Mouse (Mus musculus) left cerebral cortex, postnatal 25 days (tissue): ENCODE measurements around the gene Atp9a. TPM values are rescaled to one million over a fixed set of nuclear protein-coding genes. Genes with fewer than 3 reads are reported as not detected.
A peak's percentile ranks its signal among the peaks of the same experiment; 100 is the strongest.
"Not testable (repeated sequence)": the region's sequence is repeated elsewhere in the genome, so short reads cannot be mapped to it uniquely, and the experiment has no call there.

Experiments used
- DNase-seq, 2 experiments: peaks; one replicate each; pipeline ENCODE4 v3.0.0; 2022; ENCODE audit warnings: low spot score in 2 of 2, mixed read lengths in 1 of 2
- intact Hi-C: fragments of 180-260 bp; cut with DNase I; formaldehyde crosslinking; loops from one replicate; pipeline ENCODE4 v1.15.1; 2025
- total RNA-seq, 2 experiments: library from RNA; stranded (reverse); gene quantifications; 2 replicates each; pipeline ENCODE4 v1.2.3; 2021

Atp9a gene
- 100 to 1,000 TPM; 405 to 417 TPM for total RNA-seq

DNA sequence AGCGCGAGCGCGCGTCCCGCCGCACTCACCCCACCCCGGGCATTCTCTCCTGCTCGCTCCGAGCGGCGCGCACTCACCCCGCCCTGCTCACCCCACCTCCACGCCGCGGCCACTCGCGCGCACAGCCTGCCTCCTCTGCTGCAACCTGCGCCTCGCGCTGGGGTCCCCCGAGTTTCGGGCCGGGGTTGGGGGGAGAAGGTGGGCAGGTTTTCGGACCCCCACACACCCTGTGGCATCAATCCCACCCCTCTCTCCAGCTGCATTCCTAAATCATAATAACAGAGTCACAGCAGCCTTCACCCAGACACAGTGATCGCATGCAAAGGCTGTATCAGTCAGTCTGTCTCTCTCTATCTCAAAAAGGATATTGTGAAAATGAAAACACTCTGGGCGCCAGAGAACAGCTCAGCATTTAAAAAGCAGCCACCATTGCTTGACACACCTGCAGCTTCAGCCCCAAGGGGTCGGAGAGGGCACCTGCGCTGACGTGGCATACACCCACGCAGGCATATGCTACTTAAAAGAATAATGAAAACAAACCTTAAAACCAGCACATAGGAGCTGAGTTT, at the start of gene Atp9a:
TSS of gene Atp9a (minus strand) at position 351 of the 569 bp plus-strand sequence.
- intact Hi-C loops = loop anchor here (2.0 to 10.0 kb wide), 2 partner anchors 57 to 487 kb away; no protein-coding TSS in a partner anchor
- DNase-seq = peak; percentile 80 to 81

DNA sequence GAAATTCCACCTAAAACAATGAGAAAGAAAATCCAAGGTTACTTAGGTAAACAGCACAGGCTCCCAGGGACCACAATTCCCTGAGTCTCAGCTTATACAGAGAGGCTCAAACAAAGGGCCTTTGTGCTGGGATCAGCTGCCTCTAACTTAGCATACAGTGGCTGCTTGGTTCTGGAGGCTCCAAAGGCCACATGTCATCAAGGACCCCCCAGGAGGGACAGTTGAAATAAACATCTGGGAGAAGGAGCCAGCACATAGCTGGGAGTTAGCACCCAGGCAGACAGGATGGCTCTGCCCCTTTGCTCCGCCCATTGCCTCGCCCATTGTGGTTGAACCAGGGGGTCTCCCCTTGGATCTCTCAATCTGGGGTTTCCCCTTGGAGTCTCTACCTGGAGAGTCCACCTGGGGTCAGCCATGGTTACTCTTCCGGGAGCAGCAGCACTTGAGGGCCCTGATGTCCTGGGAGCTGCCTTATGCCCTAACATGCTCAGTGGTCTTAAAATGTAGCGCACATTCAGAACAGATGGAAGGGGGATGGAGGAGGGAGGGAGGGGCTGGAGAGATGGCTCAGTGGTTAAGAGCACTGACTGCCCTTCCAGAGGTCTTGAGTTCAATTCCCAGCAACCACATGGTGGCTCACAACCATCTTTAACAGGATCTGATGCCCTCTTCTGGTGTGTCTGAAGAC, 49.0 kb upstream of the Atp9a start:
- intact Hi-C loops = no loop called here
- DNase-seq = no peak

DNA sequence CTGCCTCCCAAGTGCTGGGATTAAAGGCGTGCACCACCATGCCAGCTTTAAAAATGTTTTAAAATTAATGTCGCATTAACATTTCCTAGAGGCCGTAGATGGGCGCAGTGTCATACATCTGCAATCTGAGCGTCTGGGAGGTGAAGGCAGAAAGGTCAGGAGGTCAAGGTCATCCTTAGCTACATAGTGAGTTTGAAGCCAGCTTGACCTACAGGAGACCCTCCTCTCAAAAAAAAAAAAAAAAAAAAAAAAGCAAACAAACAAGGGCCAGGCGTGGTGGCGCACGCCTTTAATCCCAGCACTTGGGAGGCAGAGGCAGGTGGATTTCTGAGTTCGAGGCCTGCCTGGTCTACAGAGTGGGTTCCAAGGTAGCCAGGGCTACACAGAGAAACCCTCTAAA, 44.0 kb upstream of the Atp9a start:
- no peak for DNase-seq
- intact Hi-C loops = no loop called here

DNA sequence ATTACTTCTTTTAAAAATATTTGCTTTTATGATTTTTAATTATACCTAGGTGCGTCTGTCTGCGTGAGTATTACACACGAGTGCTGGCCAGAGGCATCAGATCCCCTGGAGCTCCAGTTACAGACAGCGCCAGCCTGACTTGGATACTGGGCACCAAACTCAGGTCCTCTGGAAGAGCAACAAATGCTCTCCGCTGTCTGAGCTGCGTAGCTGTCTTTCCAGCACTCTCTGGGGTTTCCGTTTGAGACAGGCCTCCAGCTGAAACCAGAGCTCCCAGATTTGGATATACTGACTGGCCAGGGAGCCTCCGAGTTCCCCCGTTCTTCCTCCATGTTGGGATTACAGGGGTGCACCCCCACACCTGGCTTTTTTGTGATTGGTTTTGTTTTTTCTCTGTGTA, 38.4 kb upstream of the Atp9a start:
- intact Hi-C loops = no loop called here

DNA sequence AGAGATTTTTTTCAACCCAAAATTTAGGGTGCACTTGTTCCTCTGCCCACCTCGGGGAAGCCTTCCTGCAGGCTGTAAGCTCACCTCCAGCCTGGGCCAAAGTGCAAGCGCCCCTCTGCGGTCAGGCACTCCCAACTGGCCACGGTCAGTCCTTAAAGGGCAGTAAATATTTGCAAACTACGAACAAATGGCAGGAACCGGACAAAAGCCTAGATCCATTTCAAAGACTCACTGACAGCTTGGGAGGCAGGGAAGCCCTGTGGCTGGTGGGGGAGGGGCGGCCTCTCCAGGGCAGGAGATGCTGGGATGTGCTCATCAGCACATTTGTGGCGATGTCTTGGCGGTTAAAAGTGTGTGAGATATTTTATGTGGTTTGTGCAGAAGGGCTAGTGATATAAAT, 37.8 kb upstream of the Atp9a start:
- intact Hi-C loops = no loop called here
- DNase-seq = no peak

More for the DNA sequence above, 38.4 kb upstream of the Atp9a start:
- DNase-seq = no peak

DNA sequence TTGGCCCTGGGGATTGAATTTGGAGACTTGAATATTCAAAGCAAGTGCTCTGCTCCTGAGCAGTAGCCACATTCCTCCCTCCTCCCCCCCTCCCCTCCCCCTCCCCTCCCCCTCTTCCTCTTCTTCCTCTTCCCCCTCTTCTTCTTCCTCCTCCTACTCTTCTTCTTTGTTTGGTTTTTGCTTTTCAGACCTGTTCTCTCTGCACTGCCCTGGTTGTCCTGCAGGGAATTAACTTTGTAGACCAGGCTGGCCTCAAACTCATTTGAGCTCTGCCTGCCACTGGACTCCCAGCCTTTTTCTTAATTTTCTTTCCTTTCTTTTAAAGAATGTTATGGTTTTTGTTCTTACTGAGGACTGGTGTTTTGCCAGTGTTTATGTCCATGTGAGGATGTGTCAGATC, 35.3 kb upstream of the Atp9a start:
- no peak for DNase-seq
- intact Hi-C loops = no loop called here

DNA sequence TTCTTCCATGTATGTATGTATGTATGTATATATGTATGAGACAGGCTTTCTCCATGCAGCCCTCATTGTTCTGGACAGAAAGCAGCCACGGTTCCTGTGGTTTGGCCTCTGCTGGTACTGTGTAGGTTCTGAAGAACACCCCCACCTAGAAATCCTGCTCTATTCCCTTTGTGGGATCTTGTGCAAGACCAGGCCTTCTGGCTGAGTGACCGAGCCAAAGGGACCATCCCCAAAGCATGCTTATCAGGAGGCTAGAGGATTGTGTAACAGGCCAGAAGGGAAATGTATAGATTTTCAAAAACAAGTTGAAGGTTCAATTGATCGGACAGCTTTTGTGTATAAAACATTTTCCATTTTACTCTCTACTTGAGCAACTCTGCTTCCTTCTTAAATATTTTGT, 34.0 kb upstream of the Atp9a start:
- intact Hi-C loops = no loop called here
- no peak for DNase-seq

DNA sequence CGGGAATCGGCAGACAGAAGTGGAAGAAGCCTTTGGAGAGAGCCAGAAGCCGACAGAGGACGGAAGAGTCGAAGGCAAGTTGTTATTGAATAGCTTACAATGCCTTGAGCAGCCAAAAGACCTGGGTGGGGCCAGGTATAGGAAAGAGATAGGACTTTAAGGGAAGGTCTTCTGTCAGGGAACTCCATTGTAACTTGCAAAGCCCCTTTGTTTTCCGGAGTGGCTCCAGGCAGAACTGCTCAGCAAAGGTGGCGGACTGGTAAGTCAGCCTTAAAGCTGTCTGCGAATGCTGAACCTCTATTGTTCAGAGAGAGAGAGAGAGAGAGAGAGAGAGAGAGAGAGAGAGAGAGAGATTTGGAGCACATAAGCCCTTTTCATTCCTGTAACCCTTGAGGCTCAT, 27.1 kb upstream of the Atp9a start:
- DNase-seq = no peak
- intact Hi-C loops = loop anchor here (5.0 kb wide), 2 partner anchors 73 to 103 kb away; no protein-coding TSS in a partner anchor

DNA sequence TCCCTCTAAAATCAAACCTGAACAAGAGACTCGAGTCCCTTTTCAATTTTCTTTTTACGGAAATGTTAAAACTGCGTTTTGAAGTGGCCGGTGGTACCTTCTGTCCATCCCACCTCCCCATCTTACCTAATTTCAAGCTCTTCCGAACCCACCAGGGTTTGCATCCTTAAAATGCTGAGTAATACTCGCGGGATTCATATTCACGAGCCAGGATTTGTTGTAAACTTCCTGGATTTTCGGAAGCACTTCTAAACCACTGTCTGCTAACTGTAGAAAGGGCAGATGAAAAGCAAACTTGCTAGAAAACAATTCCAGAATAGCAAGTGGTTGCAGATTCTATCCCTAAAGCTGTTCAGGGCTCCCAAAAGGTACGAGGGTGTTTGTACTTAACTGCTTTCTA, 25.4 kb upstream of the Atp9a start, which contains the start of gene Sall4:
TSS of gene Sall4 (minus strand) at position 362 of the 400 bp plus-strand sequence.
- DNase-seq = no peak
- intact Hi-C loops = loop anchor here (5.0 kb wide), 2 partner anchors 75 to 105 kb away; no protein-coding TSS in a partner anchor

DNA sequence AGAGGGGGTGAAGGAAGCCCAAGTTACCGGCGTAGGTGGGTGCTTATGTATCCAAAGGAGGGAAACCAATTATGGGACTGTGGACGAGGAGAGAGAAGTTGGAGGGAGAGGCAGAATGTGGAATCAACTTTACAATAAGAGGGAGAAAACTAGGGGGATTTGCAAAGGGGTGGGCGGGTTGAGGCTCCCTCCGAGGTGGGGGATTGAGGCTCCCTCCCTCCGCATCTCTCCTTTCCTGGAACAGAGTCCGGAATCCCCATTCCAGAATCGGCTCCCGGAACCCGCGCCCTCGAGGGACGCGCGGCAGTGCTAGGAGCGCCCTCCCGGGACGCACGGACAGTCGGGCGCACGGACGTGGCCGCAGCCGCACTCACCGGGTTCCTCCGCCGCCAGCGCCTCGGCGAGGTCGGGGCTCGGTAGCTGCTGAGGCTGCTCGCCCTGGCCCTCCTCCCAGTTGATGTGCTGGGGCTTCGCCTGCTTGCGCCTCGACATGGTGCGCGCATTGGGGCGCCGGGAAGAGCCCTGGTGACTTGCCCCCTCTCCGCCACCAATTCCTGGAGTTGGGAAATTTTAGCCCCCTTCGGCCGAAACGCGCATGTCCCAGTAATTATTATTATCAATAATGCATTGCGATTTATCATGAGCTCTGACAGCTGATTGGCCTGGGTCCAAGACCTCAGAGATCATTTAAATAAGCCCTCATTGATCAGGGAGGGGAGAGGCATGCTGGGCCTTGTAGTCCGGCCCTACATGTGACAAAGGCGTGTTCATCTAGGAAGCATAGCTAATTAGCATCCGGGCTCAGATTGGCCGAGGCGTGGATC, 24.5 kb upstream of the Atp9a start:
- no peak for DNase-seq
- intact Hi-C loops = loop anchor here (5.0 kb wide), 2 partner anchors 76 to 106 kb away; no protein-coding TSS in a partner anchor

DNA sequence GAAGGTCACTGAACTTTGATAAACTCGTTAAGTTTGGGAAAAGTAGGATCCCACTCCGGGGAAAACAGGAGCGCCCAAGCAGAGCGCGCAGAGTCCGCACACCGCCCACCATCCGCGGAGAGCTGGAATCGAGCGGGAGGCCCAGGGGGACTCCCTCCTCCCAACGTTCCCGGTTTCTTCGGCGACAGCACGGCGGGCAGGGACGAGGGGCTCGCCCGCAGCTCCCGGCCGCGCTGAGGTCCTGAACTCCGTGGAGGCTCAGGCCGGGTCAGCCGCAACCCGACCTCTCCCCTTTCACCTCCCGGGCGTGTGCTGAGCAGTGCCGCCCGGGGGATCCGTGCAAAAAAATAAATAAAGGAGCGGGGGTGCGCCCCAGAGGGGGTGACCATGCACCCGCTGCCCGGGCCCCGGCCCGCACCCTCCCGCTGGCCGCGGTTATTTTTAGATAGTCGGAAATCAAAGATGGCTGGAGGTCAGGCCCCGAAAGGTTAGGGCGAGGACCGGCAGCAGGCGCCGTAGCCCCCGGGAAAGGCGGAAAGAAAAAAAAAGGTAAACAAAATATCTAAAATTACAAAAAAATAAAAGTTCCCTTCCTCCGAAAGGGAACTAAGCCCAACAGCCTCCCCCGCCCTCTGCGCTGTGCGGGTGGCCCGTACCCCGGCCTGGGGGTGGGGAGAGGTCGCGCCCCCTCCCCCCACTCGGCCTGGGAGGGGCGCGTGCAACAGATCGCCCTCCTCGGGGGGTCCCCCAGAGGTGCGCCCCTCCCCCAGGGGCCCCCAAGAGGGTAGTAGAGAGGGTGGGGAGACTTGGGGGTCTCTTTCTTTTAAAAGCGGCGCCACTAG, 23.7 kb upstream of the Atp9a start:
- no peak for DNase-seq
- intact Hi-C loops = loop anchor here (5.0 kb wide), 2 partner anchors 76 to 106 kb away; no protein-coding TSS in a partner anchor

DNA sequence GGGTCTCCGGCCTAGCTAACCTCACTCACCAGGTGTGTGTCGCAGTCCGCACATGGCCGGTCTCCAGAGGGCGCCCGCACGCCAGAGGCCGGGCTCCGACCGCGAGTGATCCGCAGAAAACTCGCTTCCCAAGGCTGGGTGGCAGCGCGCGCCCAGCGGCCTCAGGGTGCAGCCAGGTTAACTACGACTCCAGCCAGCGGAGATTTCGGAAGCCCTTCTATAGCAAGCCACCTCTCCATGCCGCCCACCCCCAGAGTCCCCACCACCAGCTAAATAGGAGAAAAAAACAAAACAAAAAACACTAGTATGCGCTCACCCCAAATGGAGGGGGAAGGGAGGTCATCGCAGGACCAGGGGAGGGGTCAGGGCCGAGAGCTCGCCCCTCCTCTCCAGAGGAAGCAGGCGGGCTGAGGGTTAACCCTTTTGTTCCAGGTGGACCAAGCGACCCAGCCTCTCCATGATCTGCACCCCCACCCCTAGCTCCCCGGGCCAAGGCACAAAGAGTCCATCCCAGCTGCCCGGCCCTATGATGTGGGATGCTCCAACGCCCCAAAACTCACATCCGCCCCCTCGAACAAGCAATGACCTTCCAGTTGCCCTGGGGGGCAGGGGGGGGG, 23.0 kb upstream of the Atp9a start:
- intact Hi-C loops = loop anchor here (5.0 kb wide), 2 partner anchors 77 to 107 kb away; no protein-coding TSS in a partner anchor
- peak; percentile 42 for DNase-seq

DNA sequence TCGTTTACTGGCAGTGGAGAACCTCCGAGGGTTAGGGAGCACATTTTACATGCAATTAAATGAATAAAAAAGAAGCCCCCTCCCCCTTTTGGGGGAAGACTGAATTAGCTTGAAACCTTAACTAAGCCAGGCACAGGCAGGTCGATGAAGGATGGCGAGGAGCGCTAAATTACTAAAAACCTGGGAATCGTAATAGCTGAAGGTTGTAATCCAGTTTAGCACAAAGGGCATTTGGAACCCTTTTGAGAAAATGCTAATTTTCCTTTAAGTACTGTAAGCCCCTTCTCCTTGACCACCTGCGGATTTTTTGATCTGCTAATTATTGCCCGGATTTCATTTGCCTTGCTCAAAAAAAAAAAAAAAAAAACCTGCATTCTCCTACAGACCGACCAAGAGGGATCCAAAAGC, 22.3 kb upstream of the Atp9a start:
- no peak for DNase-seq
- intact Hi-C loops = no loop called here

DNA sequence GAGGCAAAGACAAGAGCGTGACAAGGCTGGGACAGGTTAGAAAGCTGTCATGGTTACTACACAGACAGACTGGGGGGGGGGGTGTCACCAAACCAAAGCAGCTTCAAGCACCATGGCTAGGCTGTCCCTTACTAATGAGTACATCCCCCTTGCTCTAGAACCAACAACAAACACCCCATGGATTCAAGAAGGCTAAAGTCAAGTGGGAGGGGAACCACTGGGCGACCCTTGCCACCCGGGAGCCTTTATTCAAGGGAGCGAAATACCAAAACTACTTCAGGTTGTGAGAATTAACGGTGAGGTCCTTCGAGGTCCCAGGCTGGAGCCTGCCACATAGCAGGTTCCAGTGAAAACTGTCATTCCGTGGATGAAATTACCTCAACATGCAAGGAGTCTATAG, 21.6 kb upstream of the Atp9a start:
- intact Hi-C loops = no loop called here
- no peak for DNase-seq

DNA sequence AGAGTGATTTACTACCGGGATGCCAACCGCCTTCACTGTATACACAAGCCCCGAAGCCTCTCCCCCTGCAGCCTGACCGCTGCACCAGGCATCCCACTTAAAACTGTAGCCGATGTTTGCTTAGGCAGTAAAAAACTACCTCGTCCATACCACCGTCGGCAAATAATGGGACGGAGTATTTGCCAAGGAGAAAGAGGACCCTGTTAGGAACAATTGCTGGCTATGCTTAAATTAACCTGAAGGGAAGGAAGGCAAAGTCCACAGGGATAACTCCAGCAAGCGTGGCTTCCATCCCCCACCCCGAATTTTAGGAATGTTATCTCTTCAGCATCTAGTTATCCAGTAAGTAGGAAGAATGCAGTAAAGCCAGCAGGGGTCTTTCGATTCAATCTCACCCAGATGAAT, 20.2 kb upstream of the Atp9a start:
- no peak for DNase-seq
- intact Hi-C loops = no loop called here

DNA sequence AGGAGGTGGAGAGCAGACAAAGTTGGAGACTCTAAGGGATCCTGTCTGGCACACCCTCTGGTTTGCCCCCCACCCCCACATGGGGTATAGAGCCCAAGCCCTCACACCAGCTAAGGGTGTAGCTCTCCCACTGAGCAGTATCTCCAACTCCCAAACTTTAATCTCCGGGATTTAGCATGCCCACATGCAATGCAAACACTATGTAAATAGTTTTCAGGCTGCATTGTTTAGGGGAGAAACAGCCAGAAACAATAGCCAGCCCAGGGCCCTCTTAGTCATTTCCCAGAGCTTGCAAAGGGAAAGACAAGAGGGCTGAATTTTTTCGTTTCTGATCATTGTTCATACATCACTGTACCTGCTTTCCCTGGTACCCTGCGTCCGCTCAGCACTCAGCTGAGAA, 19.7 kb upstream of the Atp9a start:
- intact Hi-C loops = no loop called here
- DNase-seq = no peak

DNA sequence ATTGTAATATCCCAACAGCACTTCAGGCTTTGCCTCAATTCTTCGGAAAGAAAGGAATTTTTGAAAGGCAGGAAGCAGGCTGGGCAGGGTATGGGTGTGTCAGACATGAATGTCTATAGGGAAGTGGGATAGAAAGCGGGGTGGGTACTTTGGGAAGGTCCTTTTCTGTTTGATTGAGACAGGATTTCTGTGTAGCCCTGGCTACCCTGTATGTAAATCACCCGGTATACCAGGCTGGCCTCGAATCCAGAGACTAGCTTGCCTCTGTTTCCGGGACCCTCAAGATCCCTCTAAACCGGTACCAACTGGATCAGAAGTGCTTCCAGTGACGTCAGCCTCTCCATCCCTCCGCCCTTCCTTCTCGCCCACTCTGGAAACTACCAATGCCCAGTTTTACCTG, 18.9 kb upstream of the Atp9a start:
- intact Hi-C loops = no loop called here
- DNase-seq = no peak

DNA sequence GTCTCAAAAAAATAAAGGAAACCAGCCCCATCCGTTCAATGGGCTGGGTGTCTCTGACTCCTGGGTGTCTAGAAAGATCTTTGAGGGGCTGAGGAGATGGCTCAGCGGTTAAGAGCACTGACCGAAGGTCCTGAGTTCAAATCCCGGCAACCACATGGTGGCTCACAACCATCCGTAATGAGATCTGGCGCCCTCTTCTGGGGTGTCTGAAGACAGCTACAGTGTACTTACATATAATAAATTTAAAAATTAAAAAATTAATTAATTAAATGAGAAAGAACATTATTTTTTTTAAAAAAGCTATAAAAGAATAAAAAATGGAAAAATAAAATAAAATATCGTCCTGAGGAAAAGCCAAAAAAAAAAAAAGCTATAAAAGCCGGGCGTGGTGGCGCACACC, 2.2 kb upstream of the Atp9a start:
- intact Hi-C loops = loop anchor here (10.0 kb wide), 1 partner anchor 490 kb away; no protein-coding TSS in a partner anchor
- DNase-seq = not testable (repeated sequence)

DNA sequence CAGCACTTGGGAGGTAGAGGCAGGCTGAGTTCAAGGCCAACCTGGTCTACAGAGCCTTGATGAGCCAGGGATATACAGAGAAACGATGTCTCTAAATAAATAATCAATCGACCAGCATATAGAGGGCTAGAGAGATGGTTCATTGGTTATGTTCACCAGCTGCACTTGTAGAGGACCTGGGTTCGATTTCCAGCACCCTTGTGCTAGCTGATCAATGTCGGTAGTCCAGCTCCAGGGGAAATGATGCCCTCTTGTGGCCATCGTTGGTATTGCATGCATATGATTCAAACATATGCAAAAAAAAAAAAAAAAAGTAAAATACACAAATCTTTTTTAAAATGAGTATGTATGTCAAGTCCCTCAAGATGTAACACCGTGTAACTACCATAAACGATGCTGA, 440 bp upstream of the Atp9a start:
- peak; percentile 59 to 62 for DNase-seq
- intact Hi-C loops = loop anchor here (2.0 to 10.0 kb wide), 2 partner anchors 58 to 488 kb away; no protein-coding TSS in a partner anchor
